Mouse (Mus musculus): ENCODE measurements around the gene Unc13d. TPM values are rescaled to one million over a fixed set of nuclear protein-coding genes. Genes with fewer than 3 reads are reported as not detected.

Gene Unc13d
- total RNA-seq, 2 experiments from 2014 or later, result 1.6 to 3.0 TPM

DNA sequence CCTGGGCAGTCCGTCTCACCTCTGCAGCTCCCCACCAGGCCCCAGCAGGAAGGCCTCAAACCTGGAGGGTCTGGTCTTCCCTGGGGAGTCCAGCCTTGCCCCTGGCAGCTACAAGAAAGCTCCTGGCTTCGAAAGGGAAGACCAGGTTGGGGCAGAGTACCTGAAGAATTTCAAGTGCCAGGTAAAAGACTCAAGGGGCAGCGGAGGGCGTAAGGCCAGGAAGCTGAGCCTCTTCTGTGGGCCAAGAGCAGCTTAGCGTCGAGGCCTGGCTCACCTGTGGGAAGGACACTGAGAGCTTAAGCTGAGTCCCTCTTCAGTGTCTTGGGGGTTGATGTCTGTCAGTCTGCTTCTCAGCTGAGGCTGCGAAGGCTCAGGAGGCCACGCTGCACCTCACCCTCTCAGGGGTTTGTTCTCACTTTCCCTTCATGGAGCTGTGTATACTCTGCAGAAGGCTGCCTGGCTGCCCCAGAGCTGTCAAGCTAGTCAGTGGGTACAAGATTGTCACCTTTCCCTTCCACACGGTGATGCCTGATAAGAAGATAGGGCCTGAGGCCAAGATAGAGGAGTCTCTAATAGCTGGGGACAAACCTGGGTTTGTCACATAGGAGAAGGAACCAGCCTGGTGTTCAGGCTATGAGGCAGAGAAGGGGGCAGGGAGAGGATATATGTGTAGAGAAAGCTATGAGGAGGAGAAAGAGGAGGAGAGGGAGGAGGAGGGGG is 24.1 kb downstream of the Unc13d start:
- no peak for DNase-seq (ENCODE audit: low spot score in 2 of 2)

DNA sequence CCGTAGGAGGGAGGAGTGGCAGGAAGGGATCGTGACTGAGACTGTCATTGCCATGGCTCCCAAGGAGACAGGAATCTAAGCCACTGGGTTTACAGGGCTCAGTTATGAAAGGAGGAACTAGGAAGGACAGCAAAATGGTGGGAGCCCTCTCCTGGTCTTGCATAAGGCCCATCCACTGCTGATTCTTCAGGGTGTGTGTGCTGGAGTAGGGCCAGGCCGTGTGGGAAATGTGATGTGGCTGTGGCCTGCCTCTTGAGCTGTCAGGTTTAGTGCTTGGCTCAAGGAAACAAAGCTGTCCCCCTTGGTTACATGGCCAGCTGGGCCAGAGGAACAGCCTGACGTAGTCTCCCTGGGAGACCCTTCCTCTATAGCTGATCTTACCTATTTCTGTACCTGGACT is 27.6 kb downstream of the Unc13d start:
- DNase-seq (ENCODE audit: low spot score in 2 of 2), result no peak

DNA sequence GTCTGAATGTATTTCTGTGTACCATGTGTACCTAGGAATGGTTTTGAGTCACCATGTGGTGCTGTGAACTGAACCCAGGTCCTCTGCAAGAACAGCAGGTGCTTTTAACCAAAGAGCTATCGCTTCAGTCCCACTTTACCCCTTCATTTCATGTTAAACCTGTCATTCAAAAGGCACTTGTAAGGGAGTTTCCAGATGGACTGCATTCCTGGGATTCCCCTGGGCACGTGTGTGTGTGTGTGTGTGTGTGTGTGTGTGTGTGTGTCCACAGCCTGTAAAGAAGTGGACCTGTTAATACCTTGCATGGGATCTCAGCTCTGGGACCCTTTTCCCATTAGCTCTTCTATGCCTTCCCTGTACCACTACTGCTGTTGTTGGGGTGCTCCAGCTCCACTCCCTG is 28.2 kb downstream of the Unc13d start:
- DNase-seq (ENCODE audit: low spot score in 2 of 2), result no peak

DNA sequence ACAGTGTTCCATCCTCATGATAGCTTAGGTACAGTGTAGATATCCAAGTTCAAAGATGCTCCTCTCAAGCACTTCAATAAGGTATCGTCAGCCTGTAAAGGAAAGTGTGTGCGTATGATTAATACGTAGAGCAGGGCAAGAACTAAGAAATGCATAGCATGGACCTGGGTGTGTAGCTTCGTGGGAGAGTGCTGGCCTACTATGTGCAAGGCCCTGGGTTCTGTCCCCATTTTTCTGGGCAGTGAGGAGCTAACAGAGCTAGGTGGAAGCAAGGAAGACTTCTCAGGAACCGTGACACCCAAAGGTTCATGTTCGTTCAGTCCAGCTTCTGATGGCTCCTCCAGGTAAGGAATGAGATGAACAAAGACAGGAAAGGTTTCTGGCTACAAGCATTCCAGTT is 32.6 kb downstream of the Unc13d start:
- DNase-seq (ENCODE audit: low spot score in 2 of 2), result no peak

DNA sequence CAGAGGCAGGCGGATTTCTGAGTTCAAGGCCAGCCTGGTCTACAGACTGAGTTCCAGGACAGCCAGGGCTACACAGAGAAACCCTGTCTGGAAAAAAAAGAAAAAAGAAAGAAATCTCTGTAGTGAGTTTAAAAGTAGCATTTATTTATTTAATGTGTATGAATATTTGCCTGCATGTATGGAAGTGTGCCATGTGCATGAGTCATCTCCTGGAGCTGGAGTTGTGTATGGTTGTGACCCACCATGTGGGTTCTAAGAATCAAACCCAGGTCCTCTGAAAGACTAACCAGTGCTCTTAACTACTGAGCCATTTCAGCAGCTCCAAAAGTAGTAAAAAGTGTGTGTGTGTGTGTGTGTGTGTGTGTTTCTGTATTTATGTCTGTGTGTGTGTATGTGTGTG is 34.5 kb downstream of the Unc13d start:
- DNase-seq (ENCODE audit: low spot score in 2 of 2), result no peak

DNA sequence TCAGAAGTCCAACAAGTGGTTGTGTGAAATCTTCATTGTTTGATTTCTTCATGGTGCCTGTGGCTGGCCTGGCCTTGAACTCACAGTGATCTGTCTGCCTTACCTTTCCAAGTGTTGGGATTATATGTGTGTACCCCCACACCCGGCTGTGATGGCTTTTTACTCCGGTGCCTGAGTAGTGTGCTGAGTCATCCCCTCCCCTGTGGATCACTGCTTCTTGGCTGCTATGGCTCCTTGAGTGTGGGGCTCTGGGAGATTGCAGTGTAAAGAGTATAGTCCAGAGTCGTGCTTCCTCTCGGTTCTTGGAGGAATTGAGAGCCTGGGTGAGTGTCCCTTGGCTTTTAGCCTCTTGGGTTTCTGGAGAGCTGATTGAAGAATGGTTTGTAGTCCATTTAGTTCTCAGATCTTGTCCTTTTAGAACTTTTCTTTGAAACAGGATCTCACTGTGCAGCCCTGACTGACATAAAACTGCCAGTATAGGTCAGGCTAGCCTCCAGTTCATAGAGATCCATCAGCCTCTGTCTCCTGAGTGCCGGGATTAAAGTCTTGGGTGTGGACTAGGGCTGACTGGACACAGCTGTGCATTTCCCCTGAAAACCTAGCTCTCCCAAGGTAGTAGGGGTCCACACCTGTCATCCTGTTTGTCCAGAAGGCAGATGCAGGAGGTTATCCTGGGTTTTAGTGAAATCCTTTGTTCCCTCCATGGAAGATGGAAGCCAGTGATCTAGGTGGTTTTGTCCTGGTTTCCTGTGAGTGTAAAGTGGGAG is 35.2 kb downstream of the Unc13d start:
- DNase-seq (ENCODE audit: low spot score in 2 of 2), result no peak

DNA sequence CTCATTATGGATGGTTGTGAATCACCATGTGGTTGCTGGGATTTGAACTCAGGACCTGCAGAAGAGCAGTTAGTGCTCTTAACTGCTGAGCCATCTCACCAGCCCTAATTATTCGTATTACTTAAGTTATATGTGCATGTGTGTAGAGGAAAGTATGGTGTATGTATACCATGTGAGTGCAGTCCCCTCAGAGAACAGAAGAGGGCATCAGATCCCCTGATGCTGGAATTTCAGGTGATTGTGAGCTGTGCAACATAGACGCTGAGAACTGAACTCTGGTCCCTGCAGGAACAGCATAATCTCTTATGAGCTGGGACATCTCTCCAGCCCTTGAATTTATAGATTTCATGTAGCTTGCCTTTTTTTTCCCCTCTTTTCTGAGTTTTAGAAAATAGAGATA is 35.9 kb downstream of the Unc13d start:
- no peak for DNase-seq (ENCODE audit: low spot score in 2 of 2)

DNA sequence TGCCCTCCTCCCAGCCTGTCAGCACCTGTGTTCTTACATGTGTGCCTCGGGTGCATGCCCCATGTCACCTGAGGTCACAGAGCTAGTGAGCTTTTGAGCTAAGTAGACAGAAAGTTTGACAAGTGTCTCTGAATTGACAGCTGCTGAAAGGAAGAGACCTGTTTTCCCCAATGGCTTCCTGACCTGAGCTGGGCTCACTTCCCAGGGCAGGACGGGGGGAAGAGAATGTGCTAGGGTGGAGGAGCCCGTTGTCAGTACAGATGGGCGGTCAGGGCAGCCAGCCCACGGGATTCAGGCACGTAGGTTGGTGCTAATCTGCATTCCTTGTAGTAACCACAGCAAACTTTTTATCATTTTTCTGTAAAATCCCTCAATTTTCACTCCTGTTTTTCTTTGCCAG is 37.2 kb downstream of the Unc13d start:
- no peak for DNase-seq (ENCODE audit: low spot score in 2 of 2)

DNA sequence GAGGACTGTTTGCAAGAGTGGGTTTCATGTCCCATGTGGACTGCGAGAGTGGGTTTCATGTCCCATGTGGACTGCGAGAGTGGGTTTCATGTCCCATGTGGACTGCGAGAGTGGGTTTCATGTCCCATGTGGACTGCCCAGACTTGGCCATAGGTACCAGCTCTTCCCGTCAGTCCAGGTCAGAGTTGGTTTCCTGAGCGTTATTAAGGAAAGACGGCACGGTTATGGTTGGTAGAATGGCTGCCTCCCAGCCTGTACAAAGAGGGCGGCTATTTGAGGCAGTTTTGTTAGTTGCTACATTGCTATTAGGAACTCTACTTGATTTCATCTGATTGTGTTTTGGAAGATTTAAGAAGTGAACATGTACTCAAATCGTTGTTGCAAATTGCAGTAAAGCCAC is 39.9 kb downstream of the Unc13d start:
- no peak for DNase-seq (ENCODE audit: low spot score in 2 of 2)

DNA sequence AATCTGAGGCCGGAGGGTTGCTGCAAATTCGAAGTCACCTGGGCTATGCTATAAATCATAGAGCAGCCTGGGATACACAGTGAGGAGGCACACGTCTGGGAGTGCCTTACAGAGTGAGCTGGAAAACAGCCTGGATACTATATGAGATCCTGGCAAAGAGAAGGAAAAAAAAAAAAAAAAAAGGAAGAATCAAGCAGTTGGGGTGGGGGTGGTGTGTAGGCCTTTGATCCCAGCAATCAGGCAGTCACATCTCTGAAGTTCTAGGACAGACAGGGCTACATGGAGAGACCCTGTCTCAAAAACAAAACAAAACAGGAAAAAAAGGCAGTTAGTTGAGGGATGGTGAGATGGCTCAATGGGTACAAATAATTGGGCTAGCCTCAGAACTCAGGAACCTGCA is 41.1 kb downstream of the Unc13d start:
- DNase-seq (ENCODE audit: low spot score in 2 of 2), result no peak

DNA sequence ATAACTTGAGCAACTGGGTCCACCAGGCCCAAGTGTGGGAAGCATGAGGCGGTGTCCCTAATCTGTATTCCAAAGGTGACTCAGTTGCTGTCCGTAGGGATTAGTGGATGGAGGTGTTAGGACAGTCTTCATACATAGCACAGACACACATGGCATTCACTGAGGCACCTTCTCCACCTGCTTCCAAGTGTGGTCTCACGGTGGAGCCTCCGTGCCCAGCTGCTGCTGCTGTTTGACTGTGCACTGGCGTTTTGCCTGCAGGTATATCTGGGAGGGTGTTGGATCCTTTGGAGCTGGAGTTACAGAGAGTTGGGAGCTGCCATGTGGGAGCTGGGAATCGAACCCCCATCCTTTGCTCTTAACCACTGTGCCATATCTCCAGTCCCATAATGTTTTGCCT is 43.2 kb downstream of the Unc13d start:
- DNase-seq (ENCODE audit: low spot score in 2 of 2), result no peak

DNA sequence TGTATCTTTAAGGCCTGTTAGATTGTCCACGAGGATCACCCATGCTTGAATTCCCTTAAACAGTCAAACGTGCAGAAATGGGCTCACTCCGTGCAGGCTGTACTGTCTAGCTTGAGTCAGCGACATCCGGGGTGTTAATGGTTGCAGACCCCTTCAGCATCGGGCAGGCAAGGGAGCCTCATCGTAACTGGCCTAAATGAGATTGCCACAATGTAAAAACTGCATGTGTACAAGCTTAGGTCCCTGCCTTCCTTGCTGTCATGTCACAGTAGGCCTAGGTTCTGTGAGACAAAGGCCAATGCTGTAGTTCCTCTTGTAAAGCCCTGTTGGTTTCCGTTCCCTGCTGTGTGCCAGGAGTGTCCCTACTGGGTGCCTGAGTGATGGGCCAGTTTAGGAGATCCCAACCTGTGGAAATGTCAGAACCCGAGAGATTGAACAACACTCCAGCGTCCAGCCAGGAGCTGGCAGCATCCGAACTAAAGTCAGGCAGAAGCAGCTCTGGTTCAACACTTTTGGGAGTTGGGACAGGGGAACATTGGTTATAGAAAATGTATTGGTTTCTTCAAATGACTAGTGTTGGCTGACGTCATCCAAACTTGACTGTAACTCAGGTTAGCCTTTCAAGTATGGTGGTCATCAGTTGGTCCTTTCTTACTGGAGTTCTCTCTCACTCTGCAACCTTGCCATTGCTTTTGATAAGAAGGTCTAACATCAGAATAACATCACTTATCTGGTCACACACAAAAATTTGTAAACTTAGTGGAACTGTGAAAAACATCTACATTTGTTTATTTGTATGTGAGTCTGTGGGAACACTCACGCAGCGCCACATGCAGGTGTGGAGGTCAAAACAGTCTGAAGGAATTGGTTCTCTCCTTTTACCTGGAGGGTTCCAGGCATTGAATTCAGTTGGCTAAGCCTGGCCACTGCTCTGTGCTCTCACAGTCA is 46.6 kb downstream of the Unc13d start:
- DNase-seq (ENCODE audit: low spot score in 2 of 2), result no peak

DNA sequence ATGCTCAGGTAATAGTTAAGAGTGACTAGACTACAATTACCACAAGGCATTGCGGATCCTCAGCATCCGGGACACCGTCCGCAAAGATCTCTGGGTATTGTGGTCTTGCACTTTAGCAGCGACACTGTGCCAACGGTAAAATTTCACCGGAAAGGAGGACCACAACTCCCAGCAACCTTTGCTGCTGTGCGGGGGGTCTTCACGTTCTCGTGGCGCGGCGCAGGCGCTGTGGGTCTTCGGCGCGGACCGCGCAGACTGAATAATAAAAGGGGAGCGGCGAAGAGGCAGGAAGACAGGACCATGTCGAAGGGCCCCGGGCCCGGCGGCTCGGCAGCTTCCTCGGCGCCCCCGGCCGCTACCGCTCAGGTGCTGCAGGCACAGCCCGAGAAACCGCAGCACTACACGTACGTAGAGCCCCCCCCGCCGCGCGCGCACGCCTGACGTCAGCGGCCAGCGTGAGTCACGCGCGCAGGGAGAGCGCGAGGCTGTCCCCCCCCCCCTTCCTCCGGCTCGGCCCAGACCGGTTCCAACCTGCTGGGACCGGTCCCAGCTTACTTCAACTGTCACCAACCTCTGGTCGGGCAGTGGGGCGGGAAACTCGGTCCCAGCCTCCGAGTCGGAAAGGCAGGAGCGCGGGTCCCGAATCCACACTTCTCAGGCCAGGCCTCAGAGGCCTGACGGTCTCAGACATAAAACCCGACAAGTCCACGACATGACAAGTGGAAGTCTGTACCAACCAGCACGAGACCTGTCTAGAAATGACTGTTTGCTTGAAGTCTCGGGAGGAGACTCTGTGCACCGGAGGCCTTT is 47.5 kb downstream of the Unc13d start, which contains the start of gene Unk:
Gene Unk, plus strand, starts transcription at position 235 of the 810 bp plus-strand sequence.
- peak; percentile 98 to 99 for DNase-seq (ENCODE audit: low spot score in 2 of 2)

DNA sequence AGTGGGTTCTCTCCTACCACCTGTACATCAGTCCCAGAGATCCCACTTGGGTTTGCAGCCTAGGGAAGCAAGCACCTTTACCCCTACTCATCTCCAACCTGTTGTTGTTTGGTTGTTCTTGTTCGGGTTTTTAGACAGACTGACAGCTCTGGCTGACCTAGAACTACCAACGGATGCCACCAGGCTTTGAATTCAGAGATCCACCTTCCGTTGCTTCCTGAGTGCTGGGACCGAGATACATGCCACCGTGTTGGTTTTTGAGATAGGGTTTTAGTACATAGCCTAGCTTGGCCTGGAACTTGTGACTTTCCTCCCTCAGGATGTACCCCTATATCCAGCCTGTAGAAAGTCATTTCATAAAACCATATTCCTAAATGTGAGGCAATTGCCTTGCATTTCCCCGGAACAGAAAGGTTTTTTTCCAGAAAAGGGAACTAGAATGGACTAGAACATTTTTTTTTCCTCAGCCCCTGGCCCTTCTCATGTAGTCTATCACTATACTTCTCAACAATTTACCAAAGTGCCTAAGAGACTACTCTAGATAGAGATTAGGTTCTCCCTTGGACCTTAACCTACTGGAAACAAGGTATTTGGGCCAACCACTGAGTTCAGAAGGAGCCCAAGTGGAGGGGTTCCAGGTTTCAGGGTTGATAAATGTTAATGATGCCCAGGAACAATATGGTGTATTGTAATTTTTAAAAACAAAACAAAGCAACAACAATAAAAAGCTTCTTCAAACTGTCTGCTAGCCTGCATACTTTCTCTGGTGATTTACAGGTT is 48.5 kb downstream of the Unc13d start:
- no peak for DNase-seq (ENCODE audit: low spot score in 2 of 2)

DNA sequence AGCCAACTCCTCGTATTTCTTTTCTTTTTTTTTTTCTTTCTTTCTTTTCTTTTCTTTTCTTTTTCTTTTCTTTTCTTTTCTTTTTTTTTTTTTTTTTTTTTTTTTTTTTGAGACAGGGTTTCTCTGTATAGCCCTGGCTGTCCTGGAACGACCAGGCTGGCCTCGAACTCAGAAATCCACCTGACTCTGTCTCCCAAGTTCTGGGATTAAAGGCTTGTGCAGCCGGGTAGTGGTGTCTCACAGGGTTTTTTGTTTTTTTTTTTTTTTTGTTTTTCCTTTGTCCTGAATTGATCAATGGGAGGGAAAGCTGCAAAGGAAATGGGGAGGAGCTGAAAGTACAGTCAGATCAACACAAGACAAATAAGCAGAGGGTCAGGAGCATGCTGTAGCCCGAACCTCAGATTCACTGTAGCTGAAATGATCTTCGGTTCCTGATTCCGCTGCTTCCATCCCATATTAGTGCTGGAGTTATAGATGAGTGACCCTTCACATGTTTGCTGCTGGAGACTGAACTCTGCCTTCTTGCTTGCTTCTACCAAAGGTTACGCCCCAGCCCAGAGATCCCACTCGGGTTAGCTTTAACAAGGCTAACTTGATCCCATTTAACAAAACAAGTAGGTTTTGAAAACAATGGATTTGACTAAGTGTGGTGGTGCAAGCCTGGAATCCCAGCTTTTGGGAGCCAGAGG is 49.4 kb downstream of the Unc13d start:
- DNase-seq (ENCODE audit: low spot score in 2 of 2), result no peak

DNA sequence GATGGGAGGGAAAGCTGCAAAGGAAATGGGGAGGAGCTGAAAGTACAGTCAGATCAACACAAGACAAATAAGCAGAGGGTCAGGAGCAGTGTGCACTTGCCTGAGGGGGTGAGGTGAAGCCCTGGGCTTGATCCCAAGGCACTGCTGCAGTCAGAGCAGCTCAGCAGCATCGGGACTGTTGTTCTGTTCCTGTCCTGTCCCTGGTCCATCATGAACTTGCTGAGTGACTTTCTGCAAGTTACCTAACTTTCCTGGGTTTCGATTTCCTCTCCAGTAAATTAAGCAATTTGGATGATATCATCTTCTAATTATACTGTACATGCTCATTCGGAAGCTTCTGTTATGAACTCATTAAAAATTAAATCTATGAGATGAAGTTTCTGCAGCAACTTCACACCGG is 50.0 kb downstream of the Unc13d start, which contains the start of gene H3f3b:
Gene H3f3b, minus strand, starts transcription at position 207 of the 400 bp plus-strand sequence.
- no peak for DNase-seq (ENCODE audit: low spot score in 2 of 2)

DNA sequence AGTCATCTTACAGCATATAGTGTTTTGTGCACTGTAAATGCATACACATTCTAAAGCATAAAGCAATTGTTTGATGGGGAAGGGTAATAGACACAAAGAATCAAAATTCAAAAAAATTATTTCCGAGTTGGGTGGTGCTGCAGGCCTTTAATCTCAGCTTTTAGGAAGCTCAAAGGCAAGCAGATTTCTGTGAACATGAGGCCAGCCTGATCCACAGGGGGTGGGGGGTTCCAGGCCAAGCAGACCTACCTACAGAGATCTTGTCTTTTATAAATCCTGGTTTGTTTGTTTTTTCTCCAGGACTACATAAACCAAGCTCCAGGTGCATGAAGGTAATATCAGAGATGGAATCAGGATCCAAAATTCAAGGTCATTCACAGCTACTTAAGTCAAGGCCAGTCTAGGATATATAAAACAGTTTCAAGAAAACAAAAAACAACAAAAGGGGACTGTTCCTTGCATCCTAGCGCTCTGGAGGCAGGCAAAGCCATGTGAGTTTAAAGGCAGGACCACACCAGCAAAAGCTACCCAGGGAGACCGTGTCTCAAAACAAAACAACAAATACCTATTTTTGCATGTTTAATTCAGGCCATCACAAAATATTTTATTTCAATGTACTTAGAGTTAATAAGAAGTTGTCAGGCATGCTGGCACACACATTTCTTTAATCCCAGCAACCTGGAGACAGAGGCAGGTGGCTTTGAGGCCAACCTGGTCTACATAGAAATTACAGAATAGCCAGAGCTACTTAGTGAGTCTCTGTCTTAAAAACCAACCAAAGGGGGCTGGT is 52.5 kb downstream of the Unc13d start:
- DNase-seq (ENCODE audit: low spot score in 2 of 2), result no peak

DNA sequence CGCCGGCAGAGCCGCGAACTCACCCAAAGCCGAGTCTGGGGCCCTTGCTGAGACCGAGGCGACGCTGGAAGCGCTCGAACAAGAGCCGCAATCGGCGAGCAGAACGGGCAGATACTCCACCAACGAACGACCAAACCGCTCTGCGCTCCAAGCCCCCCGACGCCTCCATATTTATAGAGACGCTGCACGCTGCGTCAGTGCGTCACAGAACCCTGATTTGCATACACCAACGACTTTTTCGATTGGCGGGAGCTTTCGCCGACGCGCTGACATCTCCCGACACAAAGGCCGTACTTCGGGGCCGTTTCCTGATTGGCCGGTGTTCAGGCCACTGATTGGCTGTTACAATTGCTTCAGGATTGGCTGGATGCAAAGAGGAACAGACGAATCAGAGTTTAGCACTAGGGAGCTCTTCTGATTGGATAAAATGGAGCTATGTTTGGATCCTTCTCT is 53.4 kb downstream of the Unc13d start:
- peak; percentile 96 to 98 for DNase-seq (ENCODE audit: low spot score in 2 of 2)
